Mouse (Mus musculus) liver (tissue): ENCODE data around the gene Xlr3a.
"Not testable (repeated sequence)": the region's sequence is repeated elsewhere in the genome, so short reads cannot be mapped to it uniquely, and the experiment has no call there.

Source experiments
- DNase-seq: peaks from one replicate; pipeline ENCODE4 v3.0.0-alpha.2; 2020; ENCODE audit warnings: mixed read lengths

Xlr3a gene

DNA sequence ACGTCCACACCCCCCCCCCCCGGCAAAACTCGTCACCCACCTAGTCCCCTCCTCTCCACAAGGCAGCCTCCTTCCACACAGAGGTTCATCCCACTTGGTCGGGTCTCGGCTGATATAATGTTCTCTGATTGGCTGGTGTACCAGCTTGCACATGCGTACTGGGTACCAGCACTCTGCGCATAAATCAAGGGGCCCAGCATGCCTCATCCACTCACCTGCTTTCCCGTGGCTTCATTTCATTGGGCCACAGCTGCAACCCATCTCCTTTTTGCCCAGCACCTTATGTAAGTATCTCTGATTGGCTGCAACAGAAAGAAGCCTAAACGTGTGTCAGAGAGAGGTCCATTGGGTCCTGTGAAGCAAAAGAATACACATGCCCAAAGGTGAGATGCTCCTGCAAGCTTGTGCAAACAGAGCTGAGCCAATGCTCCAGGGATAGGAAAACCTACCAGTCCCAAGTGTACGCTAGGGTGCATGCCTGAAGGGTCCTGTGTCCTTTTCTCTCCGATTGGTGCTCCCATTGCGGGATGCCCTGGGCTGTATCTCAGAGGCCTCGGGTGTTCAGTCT is at the start of gene Xlr3a:
Gene Xlr3a, minus strand, starts transcription at position 155 of the 568 bp plus-strand sequence.
- DNase-seq, result peak; percentile 3

- DNase-seq, result not testable (repeated sequence)
Observed at GRCm38 (mm10) chrX:73143218-73143618, 46.3 kb upstream of the Xlr3a start.

DNA sequence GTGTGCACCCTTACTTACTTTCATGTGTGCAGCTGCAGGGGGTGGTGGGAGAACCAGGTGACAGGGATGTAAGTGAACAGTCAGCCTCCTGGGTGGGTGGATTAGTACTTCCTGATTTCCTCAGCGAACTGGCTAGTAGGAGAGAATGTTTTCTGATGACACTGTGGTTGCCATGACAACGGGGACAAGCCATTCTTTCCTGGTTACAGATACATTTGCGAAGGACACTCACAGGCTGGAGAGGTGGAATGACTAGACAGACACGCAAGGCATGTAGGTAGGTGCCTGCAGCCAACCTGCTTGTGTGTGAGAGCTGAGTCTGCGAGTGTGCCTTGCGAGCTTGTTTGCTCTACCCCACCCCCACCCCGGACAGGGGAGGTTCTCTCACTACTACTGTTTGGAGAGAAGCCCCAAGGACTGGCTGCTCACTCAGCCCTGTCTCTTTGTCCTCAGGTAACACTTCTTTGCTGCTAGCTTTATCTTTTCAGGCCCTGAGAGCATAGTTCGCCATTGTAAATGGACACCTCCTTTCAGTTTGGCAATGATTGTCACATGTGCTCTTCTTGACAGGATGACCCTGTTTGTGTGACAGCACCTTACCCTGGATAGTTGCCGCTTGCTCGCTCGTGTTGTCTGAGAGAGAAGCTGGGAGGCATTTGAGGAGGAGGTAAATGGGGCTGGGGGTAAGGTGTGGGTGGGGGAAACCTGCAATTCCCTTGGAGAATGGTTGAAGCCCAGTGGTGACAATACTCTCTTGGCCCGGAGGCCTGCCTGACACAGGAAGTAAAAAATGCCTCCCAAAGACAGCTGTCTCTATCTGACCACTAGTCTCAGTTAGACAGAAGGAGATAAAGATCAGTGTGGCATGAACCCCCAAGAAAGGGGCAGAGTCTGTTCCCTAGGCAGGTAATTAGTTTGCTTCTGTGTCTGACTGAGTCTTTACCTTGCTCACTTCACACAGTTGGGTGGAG is 26.2 kb upstream of the Xlr3a start:
- DNase-seq, result not testable (repeated sequence)

DNA sequence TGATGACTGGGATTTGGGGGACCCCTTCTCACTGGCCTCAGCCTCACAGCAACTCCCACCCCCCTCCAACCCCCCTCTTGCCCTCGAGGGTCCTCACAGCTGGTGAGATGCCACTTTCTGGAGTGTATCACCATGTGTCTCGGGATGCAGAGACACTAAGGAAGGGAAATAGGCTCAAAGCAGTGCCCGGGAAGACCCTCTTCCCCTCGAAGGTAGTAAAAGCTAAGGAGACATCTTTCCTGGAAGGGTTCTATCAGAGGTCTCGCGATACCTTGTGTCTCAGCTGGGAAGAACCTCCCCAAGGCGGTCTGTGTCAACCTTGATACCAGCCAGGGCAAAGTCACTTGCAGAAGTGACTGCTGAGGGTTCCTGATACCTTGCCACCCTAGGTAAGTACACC is 19.9 kb upstream of the Xlr3a start, which contains the start of gene Gm14685:
Gene Gm14685, plus strand, starts transcription at position 301 of the 400 bp plus-strand sequence.
- DNase-seq, result not testable (repeated sequence)

DNA sequence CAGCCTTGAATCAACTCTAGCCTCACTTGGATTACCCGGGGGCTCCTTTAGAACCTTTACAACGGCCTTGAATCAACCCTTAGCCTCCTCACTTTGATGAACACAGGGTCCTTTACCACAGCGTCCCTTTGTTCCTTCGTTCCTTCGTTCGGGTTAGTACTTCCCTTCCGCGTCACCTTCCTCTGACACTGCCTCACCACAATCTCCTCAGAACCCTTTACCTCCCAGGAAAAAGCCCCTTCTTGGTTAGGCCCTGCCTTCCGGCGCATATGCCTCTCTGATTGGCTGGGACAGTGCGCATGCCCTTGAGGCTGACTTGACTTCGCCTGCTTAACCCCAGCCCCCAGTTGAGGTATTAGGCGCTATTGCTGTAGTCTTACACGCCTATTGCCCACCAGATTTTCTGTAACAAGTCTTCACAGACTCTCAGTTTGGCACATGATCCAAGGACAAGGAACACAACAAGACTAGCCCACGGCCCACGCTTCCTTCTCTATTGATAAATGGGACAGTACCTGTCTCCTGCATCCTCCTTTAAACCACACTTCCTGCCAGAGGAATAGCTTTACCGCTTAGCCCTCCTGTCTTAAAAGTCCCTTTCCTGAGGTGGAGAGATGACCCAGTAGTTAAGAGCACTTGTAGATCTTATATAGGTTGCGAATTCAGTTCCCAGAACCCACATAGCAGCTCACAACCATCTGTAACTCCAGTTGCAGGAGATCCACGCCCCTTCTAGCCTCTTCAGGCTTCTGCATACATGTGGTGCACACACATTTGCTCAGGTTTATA is 14.4 kb downstream of the Xlr3a start, which contains the start of gene Xlr4a:
Gene Xlr4a, minus strand, starts transcription at position 212 of the 789 bp plus-strand sequence.
- DNase-seq, result not testable (repeated sequence)

- not testable (repeated sequence) for DNase-seq
Observed at GRCm38 (mm10) chrX:73066765-73067312, 30.1 kb downstream of the Xlr3a start.

DNA sequence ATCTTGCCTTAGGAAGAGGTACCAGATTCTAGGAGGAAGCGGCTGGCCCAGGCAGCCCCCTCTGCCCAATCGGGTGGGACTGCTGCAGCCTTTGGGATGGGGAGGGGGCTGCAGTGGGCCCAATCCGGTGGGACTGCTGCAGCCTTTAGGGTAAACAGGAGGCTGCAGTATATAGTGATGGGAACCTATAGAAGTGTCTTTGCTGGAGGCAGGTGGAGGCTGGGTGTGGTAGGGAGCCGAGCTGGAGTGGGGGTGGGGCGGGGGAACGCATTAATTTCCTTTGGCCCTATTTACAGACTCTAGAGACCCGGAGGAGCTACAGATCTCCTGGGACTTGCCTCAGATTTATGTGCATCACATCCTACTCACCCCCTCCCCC is 32.5 kb downstream of the Xlr3a start, which contains the start of gene Pnma3:
Gene Pnma3, plus strand, starts transcription at position 373 of the 379 bp plus-strand sequence.
- DNase-seq, result no peak

DNA sequence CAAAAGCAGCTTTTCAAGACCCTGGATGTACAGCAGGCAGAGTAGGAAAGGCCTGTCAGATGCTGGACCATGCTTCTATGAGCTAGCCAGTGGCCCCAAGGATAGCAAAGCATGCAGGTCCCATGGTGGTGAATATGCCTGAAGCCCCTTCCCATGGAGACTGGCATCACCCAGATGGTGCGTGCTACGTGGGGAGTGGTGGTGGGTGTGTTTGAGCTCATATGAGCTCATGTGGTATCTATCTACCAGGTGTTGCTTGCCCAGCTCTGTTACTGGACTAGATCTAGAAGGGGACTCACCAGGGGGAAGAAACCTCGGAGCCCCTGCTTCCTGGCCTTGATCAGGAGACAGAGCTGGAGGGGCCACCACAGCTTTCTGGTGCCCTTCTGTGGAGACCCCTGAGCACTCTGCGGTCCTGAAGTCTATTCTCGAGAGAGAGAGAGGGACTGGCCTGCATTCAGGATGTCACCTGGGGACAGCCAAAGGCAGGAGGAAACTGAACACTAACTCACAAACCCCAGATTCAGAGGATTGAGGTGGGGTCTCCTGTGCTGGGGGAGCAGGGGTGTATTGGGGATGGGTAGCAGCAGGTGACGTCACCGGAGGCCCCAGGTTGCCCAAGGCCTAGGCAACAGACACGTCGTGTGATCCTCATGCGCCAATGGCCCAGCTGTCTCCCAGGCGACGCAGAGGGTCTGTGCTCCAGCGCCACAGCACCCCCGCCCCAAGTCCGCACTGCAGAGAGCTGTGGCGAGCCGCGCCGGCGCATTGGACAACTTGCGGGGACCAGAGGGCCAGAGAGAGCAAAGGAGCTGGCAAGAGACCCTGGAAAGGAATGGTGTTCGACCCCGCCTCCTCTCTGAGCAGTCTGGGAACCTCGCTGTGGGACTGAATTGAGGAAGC is 33.1 kb downstream of the Xlr3a start:
- DNase-seq, result peak; percentile 4

DNA sequence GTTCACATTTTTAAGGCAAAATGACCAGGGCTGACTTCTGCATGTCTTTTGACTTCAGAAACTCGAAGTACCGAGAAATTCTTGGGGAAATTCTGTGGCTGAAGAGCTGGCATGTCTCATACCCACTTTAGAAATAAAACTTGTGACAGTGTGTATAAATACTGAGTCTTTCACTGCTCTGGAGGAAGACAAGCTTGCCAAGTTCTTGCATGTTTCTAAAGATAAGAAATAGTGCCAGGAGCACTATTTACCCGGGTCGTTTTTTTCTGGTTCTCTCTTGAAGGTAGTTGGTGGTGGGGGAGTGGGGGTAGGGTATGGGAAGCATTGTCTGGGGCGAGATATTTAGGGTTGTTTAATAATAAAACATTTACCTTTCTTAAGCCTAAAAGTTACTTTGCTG is 34.6 kb downstream of the Xlr3a start:
- no peak for DNase-seq

DNA sequence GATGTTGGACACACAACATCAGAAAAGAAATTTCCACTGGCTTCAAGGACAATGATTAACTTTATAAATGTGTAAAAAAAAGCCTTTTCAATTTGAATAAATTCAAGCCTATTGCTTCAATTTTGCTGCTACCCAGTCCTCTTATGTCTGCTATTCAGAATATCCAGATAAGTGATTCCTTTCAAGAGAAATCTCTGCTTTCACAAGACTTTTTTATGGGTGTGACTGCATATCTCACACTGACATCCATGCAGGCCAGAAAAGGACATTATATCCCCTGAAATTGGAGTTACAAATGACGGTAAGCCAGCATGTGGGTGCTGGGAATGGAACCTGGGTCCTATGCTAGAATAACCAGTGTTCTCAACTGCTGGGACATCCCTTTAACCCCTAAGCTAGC is 35.4 kb downstream of the Xlr3a start:
- DNase-seq, result no peak

GRCm38 (mm10) chrX:73053860-73054563 is 42.9 kb downstream of the Xlr3a start:
- DNase-seq, result peak; percentile 87

GRCm38 (mm10) chrX:73039666-73040065 is 57.2 kb downstream of the Xlr3a start:
- DNase-seq, result no peak

DNA sequence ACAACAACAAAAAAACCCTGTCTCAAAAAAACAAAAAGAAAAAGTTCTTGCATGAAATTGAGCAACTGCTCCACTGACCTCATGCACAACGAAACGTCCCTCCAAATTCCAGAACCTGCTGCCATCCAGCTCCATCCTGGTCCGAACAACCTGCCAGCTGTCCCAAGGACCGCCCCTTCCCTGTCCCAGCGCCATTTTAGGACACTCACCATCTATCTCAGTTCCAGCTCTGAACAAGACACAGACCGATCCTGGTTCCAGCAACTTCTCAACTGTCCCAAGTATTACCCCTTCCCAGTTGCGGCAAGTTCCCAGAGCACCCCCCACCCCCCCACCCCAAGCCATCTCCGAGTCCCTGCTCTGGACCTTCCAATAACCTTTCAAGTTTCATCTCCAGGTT is 58.1 kb downstream of the Xlr3a start:
- no peak for DNase-seq

GRCm38 (mm10) chrX:73037003-73037402 is 59.9 kb downstream of the Xlr3a start, which contains the start of gene Pnma5:
TSS of gene Pnma5 (minus strand) at chrX:73037103.
- no peak for DNase-seq
